Mouse (Mus musculus): Measurements from ENCODE around the gene Olfr1094.

Olfr1094 gene

GRCm38 (mm10) chr2:86824363-86824762 lies at the start of gene Olfr1094:
Olfr1094 (plus strand) TSS chr2:86824663.
- no peak for DNase-seq (ENCODE audit: low spot score)

GRCm38 (mm10) chr2:86782179-86782578 lies 42.3 kb upstream of the Olfr1094 start, which contains the start of gene Olfr1093:
Olfr1093 (plus strand) TSS chr2:86782479.
- no peak for DNase-seq (ENCODE audit: low spot score)

- no peak for DNase-seq (ENCODE audit: low spot score)
Measured at GRCm38 (mm10) chr2:86809918-86810317, 14.5 kb upstream of the Olfr1094 start, which contains the start of gene Olfr141. Olfr141 (minus strand) TSS chr2:86810018.

GRCm38 (mm10) chr2:86851596-86851995 lies 27.1 kb downstream of the Olfr1094 start, which contains the start of gene Olfr1095:
Olfr1095 (minus strand) TSS chr2:86851696.
- DNase-seq (ENCODE audit: low spot score): no peak

DNA sequence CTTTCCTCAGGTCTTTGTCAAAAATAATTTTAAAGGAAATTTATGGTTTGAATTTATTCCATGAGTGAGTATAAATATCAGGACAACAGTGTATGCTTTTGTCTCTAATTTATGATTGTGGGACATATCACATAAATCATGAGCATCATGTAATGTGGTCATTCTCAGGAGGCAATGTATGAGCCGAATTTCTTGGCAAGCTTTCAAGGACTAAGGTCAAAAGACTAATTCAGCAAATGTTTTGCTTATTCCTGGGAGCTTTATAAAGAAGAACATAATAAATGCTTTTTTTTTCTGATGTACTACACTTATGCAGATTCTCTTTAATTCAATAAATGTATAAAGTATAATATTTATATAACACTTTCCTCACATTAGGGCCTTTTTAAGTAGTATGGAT lies 50.2 kb downstream of the Olfr1094 start, which contains the start of gene Gm13723:
Gene Gm13723, minus strand, starts transcription at position 101 of the 400 bp plus-strand sequence.
- DNase-seq (ENCODE audit: low spot score): no peak
